Mouse (Mus musculus): ENCODE results near the gene Acsf2. TPM values are rescaled to one million over a fixed set of nuclear protein-coding genes. Genes with fewer than 3 reads are reported as not detected.

The Acsf2 gene
- polyA plus RNA-seq, 1 experiment from 2014 or later, result 5.7 TPM

DNA sequence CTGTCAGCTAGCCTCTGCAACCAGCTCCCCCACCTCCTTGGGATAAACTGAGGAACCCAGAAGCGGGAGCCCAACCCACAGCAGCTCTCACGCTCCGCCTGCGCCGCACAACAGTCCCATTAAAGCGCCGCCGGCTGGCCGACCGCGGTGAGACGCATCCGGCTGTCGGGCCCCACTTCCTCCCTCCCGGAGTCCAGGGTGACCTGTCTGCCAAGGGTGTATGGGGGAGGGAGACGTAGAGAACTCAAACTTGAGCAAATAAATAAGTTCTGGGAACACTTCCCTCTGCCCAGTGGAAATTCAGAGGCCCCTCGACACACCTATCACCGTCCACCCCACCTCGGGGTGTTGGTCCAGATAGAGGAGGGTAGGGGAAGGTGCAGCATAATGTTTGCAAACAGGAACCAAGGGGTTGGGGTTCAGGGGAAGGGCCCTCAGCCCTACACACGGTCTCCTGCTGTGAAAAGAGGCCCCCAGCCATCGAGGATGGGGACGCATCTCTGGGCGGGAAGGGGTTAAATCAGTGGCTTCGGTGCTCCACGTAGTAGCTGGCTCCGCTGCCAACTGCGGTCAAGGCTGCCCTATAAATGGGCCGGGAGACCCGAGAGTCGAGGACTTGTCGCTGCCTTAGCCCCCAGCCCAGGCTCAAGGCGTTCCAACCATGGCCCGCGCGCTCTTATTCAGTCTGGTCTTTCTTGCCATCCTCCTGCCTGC, 37.1 kb downstream of the Acsf2 start, which contains the start of gene Chad:
Gene Chad (plus strand): TSS at position 611 of the 714 bp plus-strand sequence.
- Histone ChIP-seq H3K27ac (ENCODE audit: low read depth) (no peak within 1 kb of the TSS), H3K27me3 (replicated peaks; ENCODE audit: control insufficient read depth, insufficient read depth, low read length) (peaks cover 18% of the 10 kb centered on the region), H3K9me3 (ENCODE audit: control insufficient read depth, low read length) (no peaks in the 10 kb centered on the region), H3K4me3 (ENCODE audit: low read depth, low read length) (peak within 1 kb of the TSS; percentile 0; the same call in 1 of the 2 replicates), H3K4me1 (replicated peaks; ENCODE audit: control insufficient read depth, insufficient read depth, low read length) (peaks cover 11% of the 10 kb centered on the region), H3K4me2 (ENCODE audit: low read length) (peak within 1 kb of the TSS; percentile 47), H3K9ac (ENCODE audit: low read length) (0 out of 2 replicates have a peak within 1 kb of the TSS, but pooled peaks have one; percentile 20), H3K36me3 (ENCODE audit: control insufficient read depth, insufficient read depth, low read length) (peaks cover 12% of the 10 kb centered on the region; the same call in 1 of the 2 replicates)
- ATAC-seq (replicated peaks; ENCODE audit: low FRiP score, low TSS enrichment, low read depth) (0 out of 2 replicates have a peak, but pooled peaks have one; percentile 17), DNase-seq (ENCODE audit: low spot score) (peak; percentile 66)
- WGBS, result 6% methylated on average over 35 of the region's 35 CpGs

- H3K4me2 ChIP-seq (ENCODE audit: low read length), result peak overlapping the region; percentile 47
- peaks cover 11% of the 10 kb centered on the region for H3K4me1 ChIP-seq (replicated peaks; ENCODE audit: control insufficient read depth, insufficient read depth, low read length)
- DNase-seq (ENCODE audit: low spot score) (no peak), ATAC-seq (replicated peaks; ENCODE audit: low FRiP score, low TSS enrichment, low read depth) (0 out of 2 replicates have a peak, but pooled peaks have one; percentile 9)
- H3K36me3 ChIP-seq (ENCODE audit: control insufficient read depth, insufficient read depth, low read length), result 0 out of 2 replicates have a peak, but pooled peaks cover 4% of the 10 kb centered on the region
- no peak overlapping the region for H3K27ac ChIP-seq (ENCODE audit: low read depth)
- 58% methylated on average over 5 of the region's 5 CpGs for WGBS
- H3K27me3 ChIP-seq (replicated peaks; ENCODE audit: control insufficient read depth, insufficient read depth, low read length), result peaks cover 18% of the 10 kb centered on the region
- H3K4me3 ChIP-seq (ENCODE audit: low read depth, low read length), result 0 out of 2 replicates have a peak overlapping the region, but pooled peaks have one; percentile 0
- H3K9ac ChIP-seq (ENCODE audit: low read length), result no peak overlapping the region
- no peaks in the 10 kb centered on the region for H3K9me3 ChIP-seq (ENCODE audit: control insufficient read depth, low read length)
Measured at GRCm38 (mm10) chr11:94563821-94564220, 37.9 kb downstream of the Acsf2 start.

DNA sequence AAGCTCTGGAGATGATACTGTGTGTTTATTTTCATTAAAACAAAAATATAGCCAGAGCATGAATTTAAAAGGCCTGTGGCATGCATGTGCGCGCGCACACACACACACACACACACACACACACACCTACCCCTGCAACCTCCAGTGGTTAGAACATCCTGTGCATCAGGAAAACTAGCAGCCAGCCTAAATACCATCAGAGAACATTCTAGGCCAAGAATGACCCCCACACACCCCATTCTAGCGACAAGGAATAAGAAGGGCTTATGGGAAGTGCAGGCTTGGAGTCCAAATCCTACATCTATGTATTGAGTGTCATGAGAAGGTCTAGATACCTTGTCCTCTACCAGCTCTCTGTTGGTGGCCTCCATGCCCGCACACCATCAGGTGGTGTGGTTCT, 38.3 kb downstream of the Acsf2 start:
- Histone ChIP-seq H3K4me1 (replicated peaks; ENCODE audit: control insufficient read depth, insufficient read depth, low read length) (peaks cover 11% of the 10 kb centered on the region), H3K27ac (ENCODE audit: low read depth) (no peak overlapping the region), H3K4me3 (ENCODE audit: low read depth, low read length) (no peak overlapping the region), H3K9ac (ENCODE audit: low read length) (no peak overlapping the region), H3K9me3 (ENCODE audit: control insufficient read depth, low read length) (no peaks in the 10 kb centered on the region), H3K36me3 (ENCODE audit: control insufficient read depth, insufficient read depth, low read length) (no peaks in the 10 kb centered on the region), H3K27me3 (replicated peaks; ENCODE audit: control insufficient read depth, insufficient read depth, low read length) (peaks cover 18% of the 10 kb centered on the region), H3K4me2 (ENCODE audit: low read length) (no peak overlapping the region)
- DNase-seq (ENCODE audit: low spot score) (no peak), ATAC-seq (replicated peaks; ENCODE audit: low FRiP score, low TSS enrichment, low read depth) (no peak)
- 95% methylated on average over 5 of the region's 5 CpGs for WGBS

- Histone ChIP-seq H3K9ac (ENCODE audit: low read length) (no peak overlapping the region), H3K4me3 (ENCODE audit: low read depth, low read length) (no peak overlapping the region), H3K27me3 (replicated peaks; ENCODE audit: control insufficient read depth, insufficient read depth, low read length) (no peaks in the 10 kb centered on the region), H3K36me3 (ENCODE audit: control insufficient read depth, insufficient read depth, low read length) (no peaks in the 10 kb centered on the region), H3K4me1 (replicated peaks; ENCODE audit: control insufficient read depth, insufficient read depth, low read length) (no peaks in the 10 kb centered on the region), H3K4me2 (ENCODE audit: low read length) (no peak overlapping the region), H3K9me3 (ENCODE audit: control insufficient read depth, low read length) (no peaks in the 10 kb centered on the region), H3K27ac (ENCODE audit: low read depth) (no peak overlapping the region)
- DNase-seq (ENCODE audit: low spot score) (no peak), ATAC-seq (replicated peaks; ENCODE audit: low FRiP score, low TSS enrichment, low read depth) (no peak)
- WGBS, result 65% methylated on average over 3 of the region's 3 CpGs
Measured at GRCm38 (mm10) chr11:94558226-94558625, 43.4 kb downstream of the Acsf2 start.

- H3K27ac ChIP-seq (ENCODE audit: low read depth), result no peak overlapping the region
- ATAC-seq (replicated peaks; ENCODE audit: low FRiP score, low TSS enrichment, low read depth) (no peak), DNase-seq (ENCODE audit: low spot score) (no peak)
- 78% methylated on average over 5 of the region's 5 CpGs for WGBS
- no peak overlapping the region for H3K4me3 ChIP-seq (ENCODE audit: low read depth, low read length)
- no peaks in the 10 kb centered on the region for H3K36me3 ChIP-seq (ENCODE audit: control insufficient read depth, insufficient read depth, low read length)
- H3K9ac ChIP-seq (ENCODE audit: low read length), result no peak overlapping the region
- H3K4me1 ChIP-seq (replicated peaks; ENCODE audit: control insufficient read depth, insufficient read depth, low read length), result no peaks in the 10 kb centered on the region
- no peak overlapping the region for H3K4me2 ChIP-seq (ENCODE audit: low read length)
- no peaks in the 10 kb centered on the region for H3K9me3 ChIP-seq (ENCODE audit: control insufficient read depth, low read length)
- no peaks in the 10 kb centered on the region for H3K27me3 ChIP-seq (replicated peaks; ENCODE audit: control insufficient read depth, insufficient read depth, low read length)
Measured at GRCm38 (mm10) chr11:94550442-94550744, 51.3 kb downstream of the Acsf2 start.

- no peak overlapping the region for H3K9ac ChIP-seq (ENCODE audit: low read length)
- no peaks in the 10 kb centered on the region for H3K4me1 ChIP-seq (replicated peaks; ENCODE audit: control insufficient read depth, insufficient read depth, low read length)
- no peak for ATAC-seq (replicated peaks; ENCODE audit: low FRiP score, low TSS enrichment, low read depth)
- no peaks in the 10 kb centered on the region for H3K27me3 ChIP-seq (replicated peaks; ENCODE audit: control insufficient read depth, insufficient read depth, low read length)
- no peaks in the 10 kb centered on the region for H3K36me3 ChIP-seq (ENCODE audit: control insufficient read depth, insufficient read depth, low read length)
- H3K9me3 ChIP-seq (ENCODE audit: control insufficient read depth, low read length), result no peaks in the 10 kb centered on the region
- DNase-seq (ENCODE audit: low spot score), result no peak
- H3K27ac ChIP-seq (ENCODE audit: low read depth), result peak overlapping the region; percentile 66; the same call in 1 of the 2 replicates
- 63% methylated on average over 10 of the region's 10 CpGs for WGBS
- H3K4me3 ChIP-seq (ENCODE audit: low read depth, low read length), result no peak overlapping the region
- H3K4me2 ChIP-seq (ENCODE audit: low read length), result 0 out of 2 replicates have a peak overlapping the region, but pooled peaks have one; percentile 80
Measured at GRCm38 (mm10) chr11:94549691-94550441, 51.8 kb downstream of the Acsf2 start.

GRCm38 (mm10) chr11:94548888-94549690, 52.6 kb downstream of the Acsf2 start, which contains the start of gene Rsad1:
Gene Rsad1 (minus strand): TSS chr11:94549255.
- H3K4me1 ChIP-seq (replicated peaks; ENCODE audit: control insufficient read depth, insufficient read depth, low read length), result no peaks in the 10 kb centered on the region
- peak within 1 kb of the TSS; percentile 61 for H3K9ac ChIP-seq (ENCODE audit: low read length)
- WGBS, result 4% methylated on average over 43 of the region's 49 CpGs
- peak within 1 kb of the TSS; percentile 80 for H3K4me2 ChIP-seq (ENCODE audit: low read length)
- H3K27me3 ChIP-seq (replicated peaks; ENCODE audit: control insufficient read depth, insufficient read depth, low read length), result no peaks in the 10 kb centered on the region
- H3K36me3 ChIP-seq (ENCODE audit: control insufficient read depth, insufficient read depth, low read length), result no peaks in the 10 kb centered on the region
- peak within 1 kb of the TSS; percentile 57 for H3K4me3 ChIP-seq (ENCODE audit: low read depth, low read length)
- peak; percentile 98 for DNase-seq (ENCODE audit: low spot score)
- H3K27ac ChIP-seq (ENCODE audit: low read depth), result peak within 1 kb of the TSS; percentile 66
- peak; percentile 77 for ATAC-seq (replicated peaks; ENCODE audit: low FRiP score, low TSS enrichment, low read depth)
- H3K9me3 ChIP-seq (ENCODE audit: control insufficient read depth, low read length), result no peaks in the 10 kb centered on the region

All from intestine, embryonic 14.5 days (tissue).